Mouse (Mus musculus): ENCODE data around the gene Cyfip2. TPM values are rescaled to one million over a fixed set of nuclear protein-coding genes. Genes with fewer than 3 reads are reported as not detected.

The Cyfip2 gene
- polyA plus RNA-seq, 1 experiment from 2014 or later: 84.9 TPM

DNA sequence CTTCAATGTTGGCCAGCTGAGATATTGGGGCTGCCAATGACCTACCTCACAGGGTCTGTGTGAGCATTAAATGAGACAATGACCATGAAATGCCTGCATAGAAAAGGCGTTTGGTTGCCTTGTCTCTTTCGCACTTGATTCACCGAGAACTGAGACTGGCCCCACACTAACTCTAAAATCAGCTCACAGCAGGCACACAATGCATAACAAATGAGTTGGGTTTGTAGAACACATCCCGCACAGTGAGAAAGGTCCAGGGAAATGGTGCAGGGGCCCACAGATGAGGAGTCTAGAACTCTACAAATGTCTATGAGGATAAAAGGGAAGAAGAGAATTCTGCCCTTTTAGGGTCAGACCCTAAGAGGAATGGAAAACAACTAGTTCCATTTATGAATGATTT lies 23.6 kb downstream of the Cyfip2 start:
- H3K4me3 ChIP-seq: no peak overlapping the region
- H3K4me1 ChIP-seq (replicated peaks): peaks cover 34% of the 10 kb centered on the region
- no peak for ATAC-seq (ENCODE audit: low read depth)
- H3K4me2 ChIP-seq: no peak overlapping the region
- no peaks in the 10 kb centered on the region for H3K27me3 ChIP-seq
- H3K36me3 ChIP-seq: peaks cover 54% of the 10 kb centered on the region
- H3K9ac ChIP-seq: no peak overlapping the region
- no peak overlapping the region for H3K27ac ChIP-seq (replicated peaks)
- 29% methylated on average over 4 of the region's 4 CpGs for WGBS
- H3K9me3 ChIP-seq: no peaks in the 10 kb centered on the region

DNA sequence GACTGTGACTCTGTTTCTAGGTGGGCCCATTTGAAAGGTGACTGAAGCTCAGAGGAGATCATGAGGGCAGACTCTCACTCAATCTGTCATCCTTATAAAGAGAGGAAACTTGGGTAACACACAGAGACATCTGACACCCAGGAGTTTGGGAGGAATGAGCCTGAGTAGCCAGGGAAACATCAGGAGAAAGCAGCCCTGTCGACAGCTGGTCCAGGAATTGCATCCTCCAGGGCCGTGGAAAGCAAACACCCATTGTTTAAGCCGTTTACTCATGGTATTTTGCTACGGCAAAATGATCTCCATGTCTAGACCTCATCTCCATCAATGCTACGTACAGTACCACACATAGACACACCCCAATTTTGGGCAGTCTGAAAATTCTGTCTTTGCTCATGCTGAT lies 24.6 kb downstream of the Cyfip2 start:
- WGBS: 81% methylated on average over 5 of the region's 5 CpGs
- peaks cover 63% of the 10 kb centered on the region for H3K36me3 ChIP-seq
- H3K4me1 ChIP-seq (replicated peaks): peaks cover 30% of the 10 kb centered on the region
- no peak overlapping the region for H3K27ac ChIP-seq (replicated peaks)
- H3K4me3 ChIP-seq: no peak overlapping the region
- H3K9me3 ChIP-seq: no peaks in the 10 kb centered on the region
- no peak overlapping the region for H3K9ac ChIP-seq
- no peak for ATAC-seq (ENCODE audit: low read depth)
- no peaks in the 10 kb centered on the region for H3K27me3 ChIP-seq
- H3K4me2 ChIP-seq: no peak overlapping the region

DNA sequence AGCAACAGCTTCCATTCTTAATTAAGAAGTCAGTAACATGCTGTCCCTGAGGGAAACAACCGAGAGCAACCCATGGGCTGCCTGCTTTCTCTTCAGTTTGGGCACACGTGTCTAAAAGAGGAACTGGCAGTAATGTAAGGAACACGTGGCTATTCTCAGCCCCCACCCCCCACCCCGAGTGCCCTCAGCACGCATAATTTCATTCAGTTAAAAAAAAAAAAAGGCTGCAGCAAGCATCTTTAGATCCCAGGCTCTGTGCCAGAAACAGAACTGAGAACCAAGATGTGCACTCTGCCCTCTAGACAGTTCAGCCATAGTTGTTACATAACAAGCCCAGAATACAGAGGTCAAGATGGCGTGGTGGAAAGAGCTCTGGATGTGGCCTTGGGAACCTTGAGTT lies 25.9 kb downstream of the Cyfip2 start:
- no peak overlapping the region for H3K9ac ChIP-seq
- H3K4me2 ChIP-seq: no peak overlapping the region
- H3K36me3 ChIP-seq: peaks cover 71% of the 10 kb centered on the region
- ATAC-seq (ENCODE audit: low read depth): no peak
- H3K27me3 ChIP-seq: no peaks in the 10 kb centered on the region
- WGBS: 35% methylated on average over 6 of the region's 6 CpGs
- no peaks in the 10 kb centered on the region for H3K9me3 ChIP-seq
- no peak overlapping the region for H3K4me3 ChIP-seq
- peaks cover 30% of the 10 kb centered on the region for H3K4me1 ChIP-seq (replicated peaks)
- no peak overlapping the region for H3K27ac ChIP-seq (replicated peaks)

DNA sequence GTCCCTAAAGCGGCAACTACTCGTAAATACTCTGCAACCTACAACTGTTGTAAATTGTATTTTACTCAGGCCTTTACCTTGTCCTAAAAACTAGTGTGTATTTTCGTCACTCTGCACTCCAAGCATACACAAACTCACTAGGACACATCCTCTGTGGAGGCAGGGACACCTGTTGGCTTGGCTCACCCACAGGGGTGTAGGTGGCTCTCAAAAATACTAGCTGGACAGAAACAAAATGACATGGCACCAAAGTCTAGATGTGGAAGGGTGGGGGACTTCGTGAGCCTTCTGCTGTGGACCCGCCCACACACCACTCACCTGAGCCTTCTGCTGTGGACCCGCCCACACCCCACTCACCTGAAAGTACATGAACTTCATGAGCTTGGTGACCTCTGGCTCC lies 28.9 kb downstream of the Cyfip2 start:
- Histone ChIP-seq H3K36me3 (peaks cover 83% of the 10 kb centered on the region), H3K9ac (no peak overlapping the region), H3K27me3 (no peaks in the 10 kb centered on the region), H3K4me3 (no peak overlapping the region), H3K9me3 (no peaks in the 10 kb centered on the region), H3K4me1 (replicated peaks) (peaks cover 12% of the 10 kb centered on the region), H3K27ac (replicated peaks) (no peak overlapping the region), H3K4me2 (no peak overlapping the region)
- ATAC-seq (ENCODE audit: low read depth): no peak
- 95% methylated on average over 6 of the region's 6 CpGs for WGBS

DNA sequence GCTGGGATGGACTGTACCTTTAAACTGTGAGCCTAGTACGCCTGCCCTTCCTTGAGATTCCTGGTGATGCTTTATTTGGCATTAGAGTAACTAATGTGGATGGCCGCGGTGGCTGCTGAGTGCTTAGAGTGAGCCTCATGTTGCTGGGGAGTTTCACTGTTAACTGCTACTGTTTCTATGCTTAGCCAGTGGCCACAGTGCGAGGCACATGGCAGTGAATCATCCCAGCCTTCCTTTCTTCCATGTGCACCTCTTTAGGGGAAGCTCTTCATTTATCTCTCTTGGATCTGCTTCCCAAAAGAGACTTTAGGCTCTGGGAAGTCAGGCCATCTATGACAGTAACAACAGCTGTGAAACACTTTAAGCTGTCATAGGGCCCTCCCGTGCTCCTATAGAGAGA lies 30.0 kb downstream of the Cyfip2 start:
- H3K4me1 ChIP-seq (replicated peaks): peaks cover 11% of the 10 kb centered on the region
- no peaks in the 10 kb centered on the region for H3K9me3 ChIP-seq
- no peaks in the 10 kb centered on the region for H3K27me3 ChIP-seq
- no peak overlapping the region for H3K4me3 ChIP-seq
- 95% methylated on average over 5 of the region's 5 CpGs for WGBS
- H3K27ac ChIP-seq (replicated peaks): no peak overlapping the region
- no peak for ATAC-seq (ENCODE audit: low read depth)
- peaks cover 83% of the 10 kb centered on the region for H3K36me3 ChIP-seq
- H3K9ac ChIP-seq: no peak overlapping the region
- H3K4me2 ChIP-seq: no peak overlapping the region

GRCm38 (mm10) chr11:46278709-46279108 lies 34.0 kb downstream of the Cyfip2 start:
- Histone ChIP-seq H3K27me3 (no peaks in the 10 kb centered on the region), H3K4me3 (no peak overlapping the region), H3K36me3 (peaks cover 92% of the 10 kb centered on the region), H3K4me1 (replicated peaks) (no peaks in the 10 kb centered on the region), H3K9ac (no peak overlapping the region), H3K9me3 (no peaks in the 10 kb centered on the region), H3K4me2 (no peak overlapping the region), H3K27ac (replicated peaks) (no peak overlapping the region)
- 83% methylated on average over 12 of the region's 12 CpGs for WGBS
- no peak for ATAC-seq (ENCODE audit: low read depth)

- no peak for ATAC-seq (ENCODE audit: low read depth)
- H3K4me3 ChIP-seq: no peak overlapping the region
- no peak overlapping the region for H3K4me2 ChIP-seq
- H3K36me3 ChIP-seq: peaks cover 92% of the 10 kb centered on the region
- no peaks in the 10 kb centered on the region for H3K9me3 ChIP-seq
- WGBS: 47% methylated on average over 5 of the region's 5 CpGs
- H3K9ac ChIP-seq: no peak overlapping the region
- no peak overlapping the region for H3K27ac ChIP-seq (replicated peaks)
- H3K27me3 ChIP-seq: no peaks in the 10 kb centered on the region
- no peaks in the 10 kb centered on the region for H3K4me1 ChIP-seq (replicated peaks)
These were observed 34.5 kb downstream of the Cyfip2 start for GRCm38 (mm10) chr11:46278140-46278539.

- H3K27me3 ChIP-seq: no peaks in the 10 kb centered on the region
- H3K27ac ChIP-seq (replicated peaks): no peak overlapping the region
- peaks cover 91% of the 10 kb centered on the region for H3K36me3 ChIP-seq
- no peaks in the 10 kb centered on the region for H3K9me3 ChIP-seq
- no peak for ATAC-seq (ENCODE audit: low read depth)
- no peak overlapping the region for H3K4me2 ChIP-seq
- 50% methylated on average over 5 of the region's 5 CpGs for WGBS
- H3K9ac ChIP-seq: no peak overlapping the region
- no peak overlapping the region for H3K4me3 ChIP-seq
- H3K4me1 ChIP-seq (replicated peaks): no peaks in the 10 kb centered on the region
These were observed 35.9 kb downstream of the Cyfip2 start for GRCm38 (mm10) chr11:46276778-46277177.

GRCm38 (mm10) chr11:46276168-46276567 lies 36.5 kb downstream of the Cyfip2 start:
- no peak overlapping the region for H3K4me3 ChIP-seq
- no peak for ATAC-seq (ENCODE audit: low read depth)
- 93% methylated on average over 8 of the region's 8 CpGs for WGBS

GRCm38 (mm10) chr11:46275302-46275701 lies 37.4 kb downstream of the Cyfip2 start:
- Histone ChIP-seq H3K4me2 (no peak overlapping the region), H3K27ac (replicated peaks) (no peak overlapping the region), H3K36me3 (peaks cover 91% of the 10 kb centered on the region)

More at GRCm38 (mm10) chr11:46276168-46276567, 36.5 kb downstream of the Cyfip2 start:
- no peak overlapping the region for H3K9ac ChIP-seq
- H3K27me3 ChIP-seq: no peaks in the 10 kb centered on the region
- H3K36me3 ChIP-seq: peaks cover 91% of the 10 kb centered on the region
- no peak overlapping the region for H3K4me2 ChIP-seq
- H3K9me3 ChIP-seq: no peaks in the 10 kb centered on the region
- no peak overlapping the region for H3K27ac ChIP-seq (replicated peaks)
- no peaks in the 10 kb centered on the region for H3K4me1 ChIP-seq (replicated peaks)

GRCm38 (mm10) chr11:46273969-46274368 lies 38.7 kb downstream of the Cyfip2 start:
- Histone ChIP-seq H3K4me1 (replicated peaks) (no peaks in the 10 kb centered on the region), H3K4me3 (no peak overlapping the region), H3K27me3 (no peaks in the 10 kb centered on the region), H3K4me2 (no peak overlapping the region), H3K9me3 (no peaks in the 10 kb centered on the region), H3K36me3 (peaks cover 91% of the 10 kb centered on the region), H3K9ac (no peak overlapping the region), H3K27ac (replicated peaks) (no peak overlapping the region)
- WGBS: 97% methylated on average over 3 of the region's 3 CpGs
- ATAC-seq (ENCODE audit: low read depth): no peak

More at GRCm38 (mm10) chr11:46275302-46275701, 37.4 kb downstream of the Cyfip2 start:
- Histone ChIP-seq H3K9me3 (no peaks in the 10 kb centered on the region), H3K4me1 (replicated peaks) (no peaks in the 10 kb centered on the region), H3K27me3 (no peaks in the 10 kb centered on the region), H3K9ac (no peak overlapping the region), H3K4me3 (no peak overlapping the region)
- ATAC-seq (ENCODE audit: low read depth): peak; percentile 74
- 15% methylated on average over 6 of the region's 6 CpGs for WGBS

GRCm38 (mm10) chr11:46272058-46272681 lies 40.5 kb downstream of the Cyfip2 start:
- Histone ChIP-seq H3K4me1 (replicated peaks) (no peaks in the 10 kb centered on the region), H3K27me3 (no peaks in the 10 kb centered on the region), H3K4me3 (no peak overlapping the region), H3K27ac (replicated peaks) (no peak overlapping the region), H3K36me3 (peaks cover 86% of the 10 kb centered on the region), H3K4me2 (no peak overlapping the region), H3K9ac (no peak overlapping the region), H3K9me3 (no peaks in the 10 kb centered on the region)
- ATAC-seq (ENCODE audit: low read depth): no peak
- WGBS: 66% methylated on average over 8 of the region's 8 CpGs

- Histone ChIP-seq H3K9ac (no peak overlapping the region), H3K4me3 (no peak overlapping the region), H3K27me3 (no peaks in the 10 kb centered on the region), H3K27ac (replicated peaks) (no peak overlapping the region), H3K4me2 (no peak overlapping the region), H3K4me1 (replicated peaks) (no peaks in the 10 kb centered on the region), H3K36me3 (peaks cover 91% of the 10 kb centered on the region), H3K9me3 (no peaks in the 10 kb centered on the region)
- no peak for ATAC-seq (ENCODE audit: low read depth)
- 75% methylated on average over 3 of the region's 3 CpGs for WGBS
These were observed 42.8 kb downstream of the Cyfip2 start for GRCm38 (mm10) chr11:46269893-46270292.

All from neural tube, embryonic 13.5 days (tissue).